Mouse (Mus musculus) C2C12 (cell line): ENCODE measurements around the gene Plcb4.

Experiments
- CEBPB ChIP-seq: IDR thresholded peaks from one replicate; pipeline ENCODE4 v1.6.1; 2011; ENCODE audit warnings: low read depth, mild to moderate bottlenecking, control low read depth, moderate library complexity
- CTCF ChIP-seq: IDR thresholded peaks from one replicate; pipeline ENCODE4 v1.5.1; 2011; ENCODE audit not compliant: control insufficient read depth, insufficient read depth, insufficient read length
- FOSL1 ChIP-seq: IDR thresholded peaks from one replicate; pipeline ENCODE4 v1.8.0; 2011; ENCODE audit warnings: mild to moderate bottlenecking, low read length; ENCODE audit not compliant: poor library complexity, insufficient read depth, severe bottlenecking
- MAX ChIP-seq: IDR thresholded peaks from one replicate; pipeline ENCODE4 v1.6.1; 2011; ENCODE audit warnings: mild to moderate bottlenecking, control low read depth
- MYOD1 ChIP-seq: IDR thresholded peaks from one replicate; pipeline ENCODE4 v1.6.1; 2011; ENCODE audit warnings: low read depth; ENCODE audit not compliant: control insufficient read depth, insufficient read length
- MYOG ChIP-seq: IDR thresholded peaks from one replicate; pipeline ENCODE4 v1.6.1; 2011; ENCODE audit not compliant: control insufficient read depth, insufficient read length; ENCODE audit errors: extremely low read depth
- USF1 ChIP-seq: IDR thresholded peaks from one replicate; pipeline ENCODE4 v1.6.1; 2011; ENCODE audit warnings: low read depth, mild to moderate bottlenecking, control low read depth, moderate library complexity

- TF ChIP-seq CTCF (no peak), USF1 (no peak), MYOD1 (no peak), MYOG (no peak), CEBPB (no peak), MAX (no peak), FOSL1 (no peak)
These were observed 353.9 kb downstream of the Plcb4 start for GRCm38 (mm10) chr2:136012759-136013158.
